Mouse (Mus musculus): ENCODE data around the gene Traf3ip3.

The Traf3ip3 gene

DNA sequence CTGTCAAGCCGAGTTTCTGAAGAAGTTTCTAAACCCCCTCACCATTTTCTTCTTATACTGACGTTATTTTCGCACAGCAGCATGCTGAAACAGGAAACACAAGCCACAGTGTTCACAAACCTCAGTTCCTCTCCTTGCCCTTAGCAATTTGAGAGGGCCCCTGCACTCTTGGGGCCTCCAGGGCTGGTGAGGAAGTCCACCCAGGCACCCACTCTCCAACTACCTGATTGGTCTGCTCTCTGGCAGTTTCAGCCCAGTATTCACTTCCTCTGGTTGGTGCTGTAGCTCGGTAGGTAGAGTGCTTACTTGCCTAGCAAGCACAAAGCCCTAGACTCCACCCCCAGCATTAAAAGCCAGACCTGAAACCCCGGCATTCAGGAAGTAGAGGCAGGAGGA lies at the start of gene Traf3ip3:
Gene Traf3ip3 (minus strand): TSS at position 321 of the 396 bp plus-strand sequence.
- in situ Hi-C loops (cut with MboI, MseI): no loop called here

DNA sequence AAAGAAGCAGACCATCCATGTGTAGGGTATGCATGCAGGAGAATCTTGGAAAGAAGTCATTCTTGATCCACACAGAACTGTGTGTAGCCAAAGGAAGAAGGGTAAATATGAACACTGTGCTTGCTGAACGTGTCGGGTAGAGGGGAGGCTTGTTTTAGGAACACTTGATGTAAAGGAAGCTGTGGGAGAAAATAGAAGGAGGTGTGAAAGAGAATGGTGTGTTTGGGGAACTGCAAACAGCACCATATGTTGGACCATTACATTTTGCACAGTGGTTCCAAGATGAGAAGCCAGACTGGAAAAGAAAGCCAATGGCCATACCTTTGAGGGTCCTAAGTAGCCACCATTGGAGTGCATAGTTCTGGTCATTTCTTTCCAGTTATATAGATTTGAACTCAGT lies 48.5 kb upstream of the Traf3ip3 start:
- in situ Hi-C loops (cut with MboI, MseI): no loop called here

DNA sequence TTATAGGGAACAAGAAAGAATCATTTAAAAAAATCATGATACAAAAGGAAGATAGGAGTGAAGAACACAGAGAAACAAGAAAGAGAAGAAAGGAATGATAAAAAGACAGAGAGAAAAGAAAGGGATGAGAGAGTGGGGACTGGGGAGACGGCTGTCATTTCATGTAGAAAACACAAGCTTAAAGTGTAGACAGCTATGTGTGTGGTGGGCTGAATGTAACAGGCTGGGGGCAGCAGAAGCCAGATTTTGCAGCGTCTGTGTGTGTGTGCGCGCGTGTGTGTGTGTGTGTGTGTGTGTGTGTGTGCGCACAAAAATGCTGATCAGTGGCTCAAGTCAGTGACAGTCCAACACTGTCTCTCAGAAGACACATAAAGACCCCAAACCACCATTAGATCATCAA lies 42.7 kb upstream of the Traf3ip3 start:
- in situ Hi-C loops (cut with MboI, MseI): no loop called here

DNA sequence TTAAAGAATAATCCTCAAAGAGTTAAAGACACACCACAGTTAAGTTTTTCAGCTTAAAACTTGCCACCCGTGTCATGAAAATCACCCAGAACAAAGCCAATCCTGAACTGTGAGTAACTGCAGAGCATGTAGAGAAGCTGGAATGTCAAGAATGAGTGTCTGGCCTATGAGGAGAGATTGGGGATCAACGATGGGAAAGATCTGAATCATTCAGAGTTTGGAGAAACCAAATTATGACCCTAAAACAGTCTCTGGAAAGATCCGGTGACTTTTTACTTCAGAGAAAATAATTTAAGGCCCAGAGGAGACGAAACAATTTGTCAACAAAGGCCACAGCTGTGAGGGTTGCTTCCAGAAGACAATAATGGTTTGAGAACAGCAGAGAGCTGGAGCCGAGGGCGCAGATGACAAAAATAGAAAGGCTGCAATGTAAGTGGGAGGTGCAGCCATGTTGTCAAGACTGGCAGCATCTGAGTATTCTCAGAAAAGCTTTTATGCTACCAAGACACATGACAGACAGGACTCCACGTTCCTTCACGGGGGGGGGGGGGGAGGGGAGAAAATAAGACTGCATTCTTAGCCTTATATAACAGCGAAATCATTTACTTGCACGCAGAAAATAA lies 42.2 kb upstream of the Traf3ip3 start:
- in situ Hi-C loops (cut with MboI, MseI): no loop called here

DNA sequence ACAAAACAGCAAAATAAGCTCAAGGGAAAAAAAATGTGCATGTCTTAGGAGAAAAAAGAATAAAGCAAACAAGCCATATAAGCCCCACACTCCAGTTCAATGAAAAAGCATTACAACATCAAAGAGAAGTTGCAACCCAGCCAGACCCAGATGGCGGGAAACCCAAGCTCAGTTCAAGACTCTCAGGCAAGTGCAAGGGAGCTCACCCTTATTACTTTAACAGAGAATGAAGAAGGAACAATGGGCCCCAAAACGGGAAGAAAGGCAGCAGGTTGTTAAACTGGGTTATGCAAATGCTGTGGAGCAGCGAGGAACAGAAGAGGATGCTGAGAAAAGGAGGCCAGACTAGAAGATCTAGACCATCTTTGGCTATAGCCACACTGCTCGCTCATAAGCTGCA lies 41.4 kb upstream of the Traf3ip3 start:
- in situ Hi-C loops (cut with MboI, MseI): no loop called here

DNA sequence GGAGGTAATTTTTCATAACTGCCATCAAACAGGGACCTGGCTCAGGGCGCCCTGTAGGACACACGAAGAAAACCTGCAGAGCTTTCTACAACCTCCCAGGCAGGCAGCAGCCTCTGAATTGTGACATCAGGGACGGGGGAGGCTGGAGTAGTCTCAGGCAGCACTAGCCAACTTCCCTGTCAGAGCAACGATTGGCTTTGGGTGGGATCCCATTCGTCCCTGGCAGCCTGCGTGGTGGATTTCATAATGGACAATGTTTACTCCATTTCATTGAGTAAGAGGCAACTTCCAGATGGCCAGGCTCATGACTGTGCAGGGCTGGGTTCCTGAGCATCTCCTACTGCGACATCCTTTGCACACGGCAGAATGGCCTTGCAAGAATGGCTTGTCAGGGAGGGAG lies 40.7 kb upstream of the Traf3ip3 start:
- in situ Hi-C loops (cut with MboI, MseI): no loop called here

DNA sequence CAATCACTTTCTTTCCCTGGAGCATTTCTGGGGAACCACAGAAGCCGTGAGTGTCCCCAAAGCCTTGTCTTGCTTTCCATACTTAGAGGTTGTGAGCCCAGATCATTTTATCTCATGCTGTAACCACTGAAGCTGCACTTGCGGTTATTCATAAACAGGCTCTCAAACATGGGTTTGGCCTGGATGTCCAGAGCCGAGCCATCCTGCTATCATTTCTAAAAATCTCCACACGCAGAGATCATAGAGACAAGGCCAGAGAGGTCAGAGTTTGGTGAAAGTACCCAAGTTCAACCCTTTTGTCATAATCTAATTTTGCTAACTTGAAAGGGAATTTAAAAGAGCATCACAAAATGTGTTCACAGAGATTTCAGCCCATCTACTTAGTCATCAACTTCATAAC lies 39.9 kb upstream of the Traf3ip3 start:
- in situ Hi-C loops (cut with MboI, MseI): no loop called here

DNA sequence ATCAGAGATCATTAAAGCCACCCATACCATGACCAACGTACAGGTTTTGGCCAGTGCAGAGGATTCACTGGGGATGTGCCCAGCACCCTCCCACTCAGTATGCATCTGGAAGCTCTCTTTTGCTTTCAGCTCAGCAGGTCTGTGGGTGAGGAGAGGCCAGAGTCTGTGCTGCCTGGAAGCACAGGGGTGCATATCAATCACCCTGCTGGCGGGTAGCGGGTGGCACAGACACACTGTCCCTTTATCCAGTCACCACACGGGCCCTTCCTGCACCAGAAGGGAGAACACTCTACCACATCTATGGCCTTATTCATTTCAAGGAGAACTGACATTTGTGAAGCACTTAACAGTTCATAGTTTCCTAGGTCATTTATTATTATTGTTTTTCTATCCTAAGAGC lies 36.9 kb upstream of the Traf3ip3 start:
- in situ Hi-C loops (cut with MboI, MseI): no loop called here

DNA sequence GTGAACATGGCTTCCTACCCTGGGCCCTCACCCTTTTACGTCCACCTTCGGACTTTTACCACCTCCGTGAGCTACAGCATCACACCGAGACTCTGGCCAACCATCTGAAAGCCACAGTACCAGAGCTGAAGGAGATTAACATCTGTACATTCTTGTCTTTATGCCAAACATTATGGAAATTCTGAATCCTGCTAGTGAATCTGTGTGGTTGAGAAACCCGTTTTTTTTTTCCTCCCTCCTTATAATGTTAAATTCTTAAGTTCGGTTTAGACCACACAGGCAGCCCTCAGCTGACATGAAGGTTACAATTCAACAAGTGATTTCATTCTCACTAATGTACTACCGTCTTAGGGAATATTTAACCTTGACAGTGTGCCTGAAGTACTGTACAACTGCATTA lies 33.4 kb upstream of the Traf3ip3 start:
- in situ Hi-C loops (cut with MboI, MseI): no loop called here

DNA sequence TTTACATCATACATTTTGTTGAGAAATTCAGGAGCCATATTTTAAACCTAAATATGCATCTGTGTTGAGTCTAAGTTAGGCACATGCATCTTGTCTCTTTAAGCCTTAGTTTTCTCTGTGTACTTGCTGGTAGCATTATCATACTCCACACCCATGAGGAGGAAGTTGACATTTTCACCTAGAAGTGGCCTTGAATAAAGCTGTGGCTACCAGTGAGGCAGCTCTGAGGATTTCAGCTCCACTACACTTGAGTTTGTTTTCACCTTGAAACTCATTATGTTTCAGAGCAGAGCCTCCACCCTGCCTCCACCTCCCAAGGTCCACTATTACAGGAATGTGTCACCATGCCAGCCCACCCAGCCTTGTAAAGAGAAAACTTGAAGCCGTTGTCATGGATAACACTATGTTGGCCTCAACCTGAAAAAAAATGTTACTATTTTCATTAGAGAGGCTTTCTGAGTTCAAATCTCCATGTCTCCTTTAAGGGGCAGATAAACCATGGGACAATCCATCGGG lies 32.7 kb upstream of the Traf3ip3 start:
- in situ Hi-C loops (cut with MboI, MseI): no loop called here

DNA sequence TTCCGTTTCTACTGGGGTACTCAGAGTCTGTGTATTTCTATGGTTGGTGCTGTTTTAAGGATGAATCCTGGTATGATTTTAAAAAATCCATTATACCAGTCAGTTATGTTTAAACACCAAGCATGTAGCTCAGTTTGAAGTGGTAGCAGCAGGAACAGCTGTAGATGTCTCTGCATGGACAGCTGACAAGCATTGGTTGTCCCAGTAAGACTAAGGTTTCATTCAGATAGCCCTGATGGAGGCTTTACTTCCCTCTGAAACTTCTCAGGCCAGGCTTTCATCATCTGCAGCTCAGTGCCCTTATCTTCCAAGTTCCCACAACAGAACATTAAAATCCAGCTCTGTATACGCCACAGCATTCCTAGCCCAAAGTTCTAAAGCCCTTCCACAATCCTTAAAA lies 31.2 kb upstream of the Traf3ip3 start:
- in situ Hi-C loops (cut with MboI, MseI): no loop called here

DNA sequence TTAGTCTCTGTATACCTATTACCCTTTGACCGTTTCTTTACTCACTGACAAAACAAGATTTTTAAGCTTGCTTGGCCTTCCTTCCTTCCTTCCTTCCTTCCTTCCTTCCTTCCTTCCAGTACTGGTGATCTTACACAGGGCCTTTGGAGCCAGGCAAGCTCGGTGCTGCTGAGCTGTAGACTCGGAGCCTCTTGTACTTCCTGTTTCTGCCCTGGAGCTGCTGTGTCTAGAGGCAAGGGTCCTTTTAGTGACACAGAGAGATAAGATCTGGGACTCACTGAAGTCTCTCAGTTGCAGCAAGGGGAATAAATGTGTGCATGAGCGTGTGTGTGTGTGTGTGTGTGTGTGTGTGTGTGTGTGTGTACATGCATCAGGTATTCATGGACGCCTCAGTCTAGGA lies 29.4 kb upstream of the Traf3ip3 start:
- in situ Hi-C loops (cut with MboI, MseI): no loop called here

DNA sequence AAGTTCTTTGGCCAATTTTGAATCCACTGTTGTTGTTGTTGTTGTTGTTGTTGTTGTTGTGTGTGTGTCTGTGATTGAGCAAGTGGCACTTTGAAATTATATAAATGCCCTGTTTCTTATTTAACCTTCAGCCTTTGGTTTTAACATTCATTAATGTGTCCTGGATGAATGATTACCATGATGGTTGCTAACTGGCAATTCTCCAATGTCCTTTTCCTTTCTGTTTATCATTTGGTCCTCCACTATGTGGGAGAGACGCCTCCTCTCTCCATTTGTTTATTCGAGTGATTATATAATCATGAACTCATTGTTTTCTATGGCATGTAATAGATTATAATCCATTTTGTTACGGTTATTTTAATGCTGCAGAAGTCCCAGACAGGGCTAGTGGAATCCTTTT lies 29.0 kb upstream of the Traf3ip3 start:
- in situ Hi-C loops (cut with MboI, MseI): no loop called here

DNA sequence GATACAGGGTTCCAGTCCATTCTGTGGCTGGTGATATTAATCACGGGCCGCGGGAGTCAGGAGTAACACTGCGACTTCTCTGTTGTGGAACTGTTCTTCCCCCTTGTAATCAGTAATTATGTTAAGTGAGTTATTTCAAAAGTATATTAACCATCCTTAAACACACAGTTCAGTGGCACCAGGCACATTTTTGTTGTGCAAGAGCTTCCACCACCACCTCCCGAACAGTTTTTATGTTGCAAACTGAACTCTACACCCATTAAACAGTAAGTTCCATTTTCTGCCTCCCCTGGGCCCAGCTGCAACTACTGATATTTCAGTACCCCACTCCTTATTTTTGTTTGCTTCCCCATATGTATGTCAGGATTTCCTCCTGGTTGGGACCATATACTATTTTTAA lies 28.1 kb upstream of the Traf3ip3 start:
- in situ Hi-C loops (cut with MboI, MseI): no loop called here

DNA sequence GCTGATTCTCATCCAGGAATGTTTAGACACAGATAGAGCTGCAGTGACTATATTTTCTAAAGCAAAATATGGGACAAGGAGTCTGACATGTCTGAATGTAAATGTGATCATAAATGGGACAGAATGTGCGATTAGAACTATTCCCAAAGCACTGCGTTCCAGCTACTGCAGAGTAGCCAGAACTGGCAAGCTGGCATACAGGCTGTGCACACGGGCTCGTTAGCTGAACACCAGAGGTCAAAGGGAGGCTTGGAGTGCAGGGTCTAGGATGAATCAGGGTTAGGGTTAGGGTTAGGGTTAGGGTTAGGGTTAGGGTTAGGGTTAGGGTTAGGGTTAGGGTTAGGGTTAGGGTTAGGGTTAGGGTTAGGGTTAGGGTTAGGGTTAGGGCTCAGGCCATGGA lies 26.0 kb upstream of the Traf3ip3 start:
- in situ Hi-C loops (cut with MboI, MseI): no loop called here

DNA sequence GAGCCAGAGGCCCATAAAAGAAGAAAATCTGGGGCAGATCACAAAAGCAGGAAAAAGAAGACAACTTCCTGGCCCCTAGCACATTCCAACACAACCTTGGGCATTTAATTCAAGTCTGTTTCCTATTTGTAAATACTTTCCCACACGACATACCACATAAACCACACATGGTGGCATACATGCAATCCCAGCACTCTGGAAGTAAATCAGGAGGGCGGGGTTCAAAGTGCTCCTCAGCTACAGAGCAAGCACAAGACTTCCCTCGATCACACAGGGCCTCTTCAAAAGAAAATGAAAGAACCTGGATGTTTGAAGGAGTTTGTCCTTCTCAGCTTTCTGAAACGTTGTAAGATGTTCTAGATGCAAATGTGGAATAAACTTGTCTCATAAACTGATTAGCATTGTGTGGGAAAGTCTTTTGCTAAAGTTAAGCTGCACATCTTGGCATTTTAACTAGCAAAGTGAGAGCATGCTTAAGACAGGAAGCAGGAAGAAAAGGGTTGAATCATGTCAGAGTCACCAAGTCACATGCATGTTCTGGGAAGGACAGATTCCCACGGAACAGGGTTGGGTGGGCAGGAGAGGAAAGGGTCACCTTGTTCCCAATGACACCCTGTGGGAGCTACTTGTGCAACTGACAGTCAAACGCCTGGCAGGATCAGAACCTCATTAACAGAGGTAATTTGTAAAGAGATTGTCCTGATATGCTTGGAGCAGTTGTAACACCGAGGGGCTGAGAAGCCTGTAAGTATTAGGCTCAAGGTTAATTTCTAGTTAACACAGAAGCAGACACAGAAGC lies 25.4 kb upstream of the Traf3ip3 start:
- in situ Hi-C loops (cut with MboI, MseI): no loop called here

DNA sequence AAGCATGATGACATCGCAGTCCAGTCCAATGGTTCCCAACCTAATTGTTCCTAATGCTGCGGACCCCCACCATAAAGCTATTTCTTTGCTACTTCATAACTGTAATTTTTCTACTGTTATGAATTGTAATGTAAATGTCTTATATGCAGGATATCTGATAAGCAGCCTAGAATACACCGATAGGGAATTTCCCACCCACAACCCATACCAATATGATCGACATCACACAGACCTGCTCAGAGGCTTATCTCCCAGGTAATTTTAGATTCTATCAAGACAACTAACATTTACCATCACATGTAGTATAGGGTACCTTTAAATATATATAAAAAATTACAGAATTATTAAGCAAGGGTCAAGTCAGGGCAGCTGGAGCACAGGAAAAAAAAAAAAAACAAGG lies 24.6 kb upstream of the Traf3ip3 start:
- in situ Hi-C loops (cut with MboI, MseI): no loop called here

DNA sequence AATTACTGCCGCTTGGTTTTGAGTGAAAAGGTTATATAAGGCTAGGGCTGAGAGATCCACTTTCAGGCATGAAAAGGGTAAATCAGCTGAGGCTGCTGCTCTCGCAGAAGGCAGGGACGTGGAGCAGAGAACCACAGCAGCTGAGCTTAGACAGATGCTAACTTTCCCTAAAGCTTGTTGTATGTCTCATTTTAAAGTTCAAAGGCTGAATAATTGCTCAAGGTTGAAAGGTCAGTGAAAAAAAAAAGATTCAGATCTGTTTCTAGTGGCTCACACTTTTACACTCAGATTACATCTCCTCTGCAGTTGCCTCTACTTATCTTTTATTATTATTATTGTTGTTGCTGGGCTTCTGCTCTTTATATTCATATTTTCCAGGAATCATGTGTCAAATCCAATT lies 24.0 kb upstream of the Traf3ip3 start:
- in situ Hi-C loops (cut with MboI, MseI): no loop called here

DNA sequence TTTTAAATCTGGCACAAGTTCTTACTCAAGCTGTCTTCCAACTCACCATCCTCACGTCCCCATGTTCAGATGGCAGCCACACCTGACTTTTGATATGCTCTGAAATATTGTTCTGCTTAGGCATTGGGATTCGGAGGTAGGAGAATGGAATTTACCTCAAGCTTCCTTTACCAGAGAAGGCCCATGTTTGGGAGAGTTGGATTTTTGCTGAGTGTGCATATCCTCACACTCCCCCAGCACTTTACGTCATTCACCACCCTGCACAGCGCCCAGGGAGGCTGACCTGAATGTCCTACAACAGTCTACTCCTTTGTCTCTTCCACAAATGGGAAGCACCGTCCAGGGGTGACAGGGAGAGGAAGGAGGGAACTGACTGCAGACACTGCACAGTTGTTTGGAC lies 18.9 kb upstream of the Traf3ip3 start:
- in situ Hi-C loops (cut with MboI, MseI): no loop called here

DNA sequence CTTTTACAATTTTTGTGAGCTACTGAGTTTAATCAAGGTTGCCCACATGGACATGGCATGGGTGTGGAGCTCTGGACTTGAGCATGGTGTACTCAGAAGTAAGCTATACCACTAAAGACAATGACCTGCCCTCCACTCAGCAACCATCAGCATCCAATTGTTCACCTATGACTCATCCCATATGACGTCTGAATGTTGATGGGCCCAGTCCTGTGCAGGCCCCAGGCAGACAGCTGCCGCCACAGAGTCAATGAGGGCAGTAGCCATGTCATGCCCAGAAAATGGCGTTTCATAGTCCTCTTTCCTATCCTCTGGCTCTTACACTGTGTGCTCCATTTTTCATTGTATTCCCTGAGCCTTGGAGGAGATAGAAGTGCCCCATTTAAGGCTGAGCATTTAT lies 14.5 kb upstream of the Traf3ip3 start:
- in situ Hi-C loops (cut with MboI, MseI): no loop called here

DNA sequence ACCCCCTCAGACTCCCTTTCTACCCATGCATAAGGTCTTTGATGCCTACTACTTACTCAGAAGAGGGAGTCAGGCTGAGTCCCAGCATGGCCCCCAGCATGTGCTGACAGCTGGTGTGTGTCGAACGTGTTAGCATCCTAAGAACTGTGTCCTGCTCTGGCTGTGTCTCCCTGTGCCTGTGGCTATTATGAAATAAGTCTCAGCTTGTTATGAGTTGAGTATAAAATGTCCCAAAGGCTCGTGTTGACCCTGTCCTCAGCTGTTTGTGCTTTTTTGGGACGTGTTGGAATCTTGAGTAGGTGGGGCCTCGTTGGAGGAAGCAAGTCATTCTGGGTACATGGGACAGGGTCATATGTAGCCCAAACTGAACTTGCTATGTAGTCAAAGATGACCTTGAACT lies 12.6 kb upstream of the Traf3ip3 start:
- in situ Hi-C loops (cut with MboI, MseI): loop anchor here in 1 of 2 experiments (5.0 kb wide), 1 partner anchor 163 kb away; no protein-coding TSS in a partner anchor

DNA sequence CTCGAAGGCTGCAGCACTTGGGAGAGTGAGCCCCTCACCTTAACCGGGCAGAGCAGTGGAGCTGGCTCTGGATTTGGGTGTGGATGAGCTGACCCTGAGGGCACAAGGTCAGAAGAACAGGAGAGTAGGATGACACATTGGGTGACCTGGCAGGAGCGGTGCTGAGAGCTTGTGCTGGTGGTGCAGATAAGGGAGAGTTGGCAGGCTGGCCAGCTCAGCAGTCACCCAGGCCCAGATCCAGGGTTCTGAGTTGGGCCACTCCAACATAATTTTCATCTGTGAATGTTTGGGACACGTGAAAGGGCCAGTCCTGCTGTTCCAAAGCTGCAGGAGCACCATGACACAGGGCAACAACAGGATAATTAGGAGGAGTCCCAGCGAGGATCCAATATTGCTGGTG lies 9.9 kb upstream of the Traf3ip3 start:
- in situ Hi-C loops (cut with MboI, MseI): loop anchor here in 1 of 2 experiments (5.0 kb wide), 1 partner anchor 166 kb away; no protein-coding TSS in a partner anchor

DNA sequence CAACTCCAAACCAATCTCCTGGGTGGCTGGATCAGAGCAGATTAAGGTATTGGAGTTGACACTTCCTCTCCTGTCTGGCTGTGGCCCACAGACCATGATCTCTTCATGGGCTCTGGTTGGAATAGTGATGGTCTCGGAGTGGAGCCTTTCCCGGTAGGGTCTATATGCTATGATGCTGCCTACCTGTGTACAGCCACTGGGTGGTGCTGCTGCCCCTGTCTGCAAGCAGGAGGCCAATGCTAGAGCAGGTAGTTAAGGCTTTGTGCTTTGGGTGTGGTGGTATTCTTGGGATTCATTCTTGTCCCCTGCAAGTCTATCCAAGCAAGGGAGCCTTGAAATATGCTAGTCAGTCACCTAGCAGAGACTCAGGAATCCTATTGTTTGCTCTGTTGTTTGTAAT lies 6.7 kb upstream of the Traf3ip3 start:
- in situ Hi-C loops (cut with MboI, MseI): loop anchor here in 1 of 2 experiments (5.0 kb wide), 1 partner anchor 119 kb away; no protein-coding TSS in a partner anchor
